Mouse (Mus musculus) intestine, embryonic 15.5 days (tissue): ENCODE data around the gene Nmt1. TPM values are rescaled to one million over a fixed set of nuclear protein-coding genes. Genes with fewer than 3 reads are reported as not detected.
A peak's percentile ranks its signal among the peaks of the same experiment; 100 is the strongest.

ENCODE experiments used
- ATAC-seq: fragments of 200-750 bp; cut with Nextera tagmentation; 2 replicates; pipeline ENCODE4 v1.8.0; 2017; ENCODE audit warnings: moderate TSS enrichment, moderate library complexity
- H3K27ac ChIP-seq: fragments of 300-500 bp; sonication (generic); 2 replicates; pipeline ENCODE4 v1.5.1; 2015; ENCODE audit warnings: mild to moderate bottlenecking, inconsistent platforms
- H3K27me3 ChIP-seq: fragments of 300-500 bp; sonication (generic); replicated peaks from 2 replicates; pipeline ENCODE4 v1.6.1; 2015; ENCODE audit warnings: inconsistent platforms
- H3K36me3 ChIP-seq: fragments of 300-500 bp; sonication (generic); 2 replicates; pipeline ENCODE4 v1.6.1; 2015; ENCODE audit warnings: inconsistent platforms
- H3K4me1 ChIP-seq: fragments of 300-500 bp; sonication (generic); replicated peaks from 2 replicates; pipeline ENCODE4 v1.6.1; 2015; ENCODE audit warnings: inconsistent platforms
- H3K4me2 ChIP-seq: fragments of 300-500 bp; sonication (generic); replicated peaks from 2 replicates; pipeline ENCODE4 v1.6.1; 2015; ENCODE audit warnings: mild to moderate bottlenecking, inconsistent platforms
- H3K4me3 ChIP-seq: fragments of 300-500 bp; sonication (generic); replicated peaks from 2 replicates; pipeline ENCODE4 v1.5.1; 2015; ENCODE audit warnings: inconsistent platforms
- H3K9ac ChIP-seq: fragments of 300-500 bp; sonication (generic); 2 replicates; pipeline ENCODE4 v1.6.1; 2015; ENCODE audit warnings: inconsistent platforms
- H3K9me3 ChIP-seq: fragments of 300-500 bp; sonication (generic); 2 replicates; pipeline ENCODE4 v1.6.1; 2016; ENCODE audit warnings: inconsistent platforms
- WGBS: fragments of 180-500 bp; shearing (Covaris S2); methylation state at CpG from one replicate; pipeline ENCODE4 v1.1.7; 2015; 5-methylcytosine and 5-hydroxymethylcytosine counted together
- polyA plus RNA-seq: library from polyadenylated mRNA; unstranded; fragments of >200 nt; fragmentation: Nextera tagmentation; extraction: Ambion mirVana; gene quantifications from 2 replicates; pipeline ENCODE4 v1.2.1, GENCODE M21; 2015

The Nmt1 gene
- polyA plus RNA-seq, 1 experiment from 2014 or later: 66.6 TPM

GRCm38 (mm10) chr11:103116959-103117590, 89.1 kb downstream of the Nmt1 start:
- H3K9me3 ChIP-seq: no peaks in the 10 kb centered on the region
- under 1% methylated on average over 35 of the region's 35 CpGs for WGBS
- peak overlapping the region; percentile 91 for H3K4me2 ChIP-seq
- peaks cover 20% of the 10 kb centered on the region for H3K4me1 ChIP-seq
- H3K27ac ChIP-seq: peak overlapping the region; percentile 87
- H3K4me3 ChIP-seq: peak overlapping the region; percentile 70
- ATAC-seq: peak; percentile 37
- H3K9ac ChIP-seq: peak overlapping the region; percentile 70
- no peaks in the 10 kb centered on the region for H3K27me3 ChIP-seq
- H3K36me3 ChIP-seq: no peaks in the 10 kb centered on the region

- Histone ChIP-seq H3K4me2 (peak overlapping the region; percentile 91), H3K4me3 (peak overlapping the region; percentile 70), H3K27ac (peak overlapping the region; percentile 87), H3K9ac (peak overlapping the region; percentile 70), H3K9me3 (no peaks in the 10 kb centered on the region), H3K36me3 (no peaks in the 10 kb centered on the region), H3K4me1 (peaks cover 15% of the 10 kb centered on the region), H3K27me3 (no peaks in the 10 kb centered on the region)
- no peak for ATAC-seq
- WGBS: under 1% methylated on average over 38 of the region's 38 CpGs
Observed at GRCm38 (mm10) chr11:103117591-103118009, 89.6 kb downstream of the Nmt1 start.

Other genes with a start within 250 kb of the Nmt1 start
- gene Gjc1, start 208.5 kb upstream of the Nmt1 start, polyA plus RNA-seq: 33.8 and 38.6 TPM in 2 replicates
- gene Higd1b, start 192.3 kb upstream of the Nmt1 start, polyA plus RNA-seq: 0.55 TPM in 1 of 2 replicates, not detected in the other
- gene Eftud2, start 147.2 kb upstream of the Nmt1 start, polyA plus RNA-seq: 155 and 156 TPM in 2 replicates
- 0.45 and 0.78 TPM in 2 replicates for gene Ccdc103, start 147.0 kb upstream of the Nmt1 start, polyA plus RNA-seq
- gene Fam187a, start 143.0 kb upstream of the Nmt1 start, polyA plus RNA-seq: not detected in 2 replicates
- gene Gfap, start 127.3 kb upstream of the Nmt1 start, polyA plus RNA-seq: 0.20 and 0.36 TPM in 2 replicates
- gene Kif18b, start 103.1 kb upstream of the Nmt1 start, polyA plus RNA-seq: 8.7 and 8.9 TPM in 2 replicates
- 4.2 and 4.4 TPM in 2 replicates for gene C1ql1, start 81.5 kb upstream of the Nmt1 start, polyA plus RNA-seq
- gene Dcakd, start 143 bp downstream of the Nmt1 start, polyA plus RNA-seq: 101 and 105 TPM in 2 replicates
- 1.8 and 2.0 TPM in 2 replicates for gene Plcd3, start 73.5 kb downstream of the Nmt1 start, polyA plus RNA-seq
- gene Acbd4, start 73.5 kb downstream of the Nmt1 start, polyA plus RNA-seq: 17.4 and 22.0 TPM in 2 replicates
- 4.1 and 4.7 TPM in 2 replicates for gene Hexim1, start 88.0 kb downstream of the Nmt1 start, polyA plus RNA-seq
- gene Hexim2, start 104.2 kb downstream of the Nmt1 start, polyA plus RNA-seq: 7.9 and 8.8 TPM in 2 replicates
- gene Fmnl1, start 142.9 kb downstream of the Nmt1 start, polyA plus RNA-seq: 2.0 and 2.2 TPM in 2 replicates
- gene 1700023F06Rik, start 180.4 kb downstream of the Nmt1 start, polyA plus RNA-seq: 0.73 and 1.0 TPM in 2 replicates
- not detected in 2 replicates for gene Spata32, start 190.2 kb downstream of the Nmt1 start, polyA plus RNA-seq
- 2.9 and 3.6 TPM in 2 replicates for gene Map3k14, start 239.3 kb downstream of the Nmt1 start, polyA plus RNA-seq